Mouse (Mus musculus) mesoderm, embryonic 11.5 days (tissue): ENCODE measurements around the gene Olfr294.

Source experiments
- DNase-seq: peaks from one replicate; pipeline ENCODE4 v3.0.0-alpha.2; 2012; ENCODE audit warnings: low read depth, low spot score

The Olfr294 gene

GRCm38 (mm10) chr7:86616543-86616942 lies at the start of gene Olfr294:
Gene Olfr294 (minus strand): TSS chr7:86616643.
- no peak for DNase-seq

- no peak for DNase-seq
These were observed 32.3 kb upstream of the Olfr294 start, which contains the start of gene Olfr293 for GRCm38 (mm10) chr7:86648761-86649160. Gene Olfr293 (plus strand): TSS chr7:86649061.

- no peak for DNase-seq
These were observed 32.9 kb downstream of the Olfr294 start, which contains the start of gene Olfr295 for GRCm38 (mm10) chr7:86583562-86583961. Gene Olfr295 (plus strand): TSS chr7:86583862.
